Mouse (Mus musculus): ENCODE results near the gene Wdr54.

DNA sequence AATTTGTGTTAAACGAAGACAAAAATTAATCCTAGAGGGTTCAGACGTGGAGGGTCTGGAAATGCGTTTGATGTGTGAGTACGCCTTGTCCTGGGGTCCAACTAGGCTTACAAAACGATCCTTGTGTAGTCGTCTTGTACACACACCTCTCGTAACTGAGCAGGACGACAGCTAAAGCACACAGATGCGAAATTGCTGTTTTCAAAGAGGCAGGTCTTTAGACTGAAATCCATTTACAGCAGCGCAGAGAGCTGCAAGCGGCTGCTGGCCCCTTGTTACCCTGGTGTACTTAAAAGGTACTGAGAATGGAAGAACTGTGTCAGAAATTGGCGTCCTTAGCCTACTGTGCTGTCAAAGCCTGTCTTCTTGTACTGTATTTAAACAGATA lies 10.0 kb upstream of the Wdr54 start:
- TF ChIP-seq CTCF (IDR thresholded peaks at IDR 0.05; ENCODE audit: extremely low read depth, insufficient read depth, low read length) (no peak), POLR2A (IDR thresholded peaks at IDR 0.05; ENCODE audit: extremely low read depth, insufficient read depth, low read length) (no peak)
